Mouse (Mus musculus) heart, embryonic 10.5 days (tissue): ENCODE measurements around the gene Slc12a7. TPM values are rescaled to one million over a fixed set of nuclear protein-coding genes. Genes with fewer than 3 reads are reported as not detected.

Experiments
- DNase-seq: peaks from one replicate; pipeline ENCODE4 v3.0.0-alpha.2; 2017; ENCODE audit warnings: low spot score
- H3K27ac ChIP-seq: fragments of 300-500 bp; sonication (generic); 2 replicates; pipeline ENCODE4 v1.5.1; 2016; ENCODE audit warnings: mild to moderate bottlenecking
- H3K27me3 ChIP-seq: fragments of 300-500 bp; sonication (generic); 2 replicates; pipeline ENCODE4 v1.6.1; 2016; ENCODE audit warnings: mild to moderate bottlenecking; ENCODE audit not compliant: poor library complexity, insufficient read depth, severe bottlenecking
- H3K36me3 ChIP-seq: fragments of 300-500 bp; sonication (generic); 2 replicates; pipeline ENCODE4 v1.6.1; 2016; ENCODE audit warnings: mild to moderate bottlenecking, moderate library complexity
- H3K4me1 ChIP-seq: fragments of 300-500 bp; sonication (generic); 2 replicates; pipeline ENCODE4 v1.6.1; 2016; ENCODE audit warnings: mild to moderate bottlenecking
- H3K4me3 ChIP-seq: fragments of 300-500 bp; sonication (generic); 2 replicates; pipeline ENCODE4 v1.5.1; 2016; ENCODE audit warnings: mild to moderate bottlenecking, moderate library complexity
- H3K9me3 ChIP-seq: fragments of 300-500 bp; sonication (generic); 2 replicates; pipeline ENCODE4 v1.6.1; 2016; ENCODE audit warnings: mild to moderate bottlenecking, moderate library complexity
- WGBS: fragments of 180-500 bp; shearing (Covaris S2); methylation state at CpG from one replicate; pipeline ENCODE4 v1.1.7; 2016; 5-methylcytosine and 5-hydroxymethylcytosine counted together
- polyA plus RNA-seq: library from polyadenylated mRNA; unstranded; fragments of >200 nt; fragmentation: Nextera tagmentation; extraction: Ambion mirVana; gene quantifications from 2 replicates; pipeline ENCODE4 v1.2.1, GENCODE M21; 2016

The Slc12a7 gene
- polyA plus RNA-seq: 36.3 and 46.7 TPM in 2 replicates

GRCm38 (mm10) chr13:73732742-73733700 is at the start of gene Slc12a7:
Slc12a7 (plus strand) TSS chr13:73733094.
- Histone ChIP-seq H3K4me3 (peak within 1 kb of the TSS; percentile 63), H3K27me3 (peaks cover 46% of the 10 kb centered on the region), H3K27ac (peak within 1 kb of the TSS; percentile 71), H3K9me3 (no peaks in the 10 kb centered on the region), H3K4me1 (peaks cover 19% of the 10 kb centered on the region), H3K36me3 (no peaks in the 10 kb centered on the region)
- WGBS: 4% methylated on average over 48 of the region's 48 CpGs
- DNase-seq: peak; percentile 77

- DNase-seq: no peak
- Histone ChIP-seq H3K4me3 (no peak overlapping the region), H3K27ac (no peak overlapping the region), H3K27me3 (no peaks in the 10 kb centered on the region; the same call in none of the 2 replicates), H3K4me1 (no peaks in the 10 kb centered on the region; the same call in 1 of the 2 replicates), H3K36me3 (no peaks in the 10 kb centered on the region), H3K9me3 (no peaks in the 10 kb centered on the region)
- 75% methylated on average over 11 of the region's 11 CpGs for WGBS
Observed at GRCm38 (mm10) chr13:73683682-73684081, 49.2 kb upstream of the Slc12a7 start.

- DNase-seq: no peak
- no peaks in the 10 kb centered on the region; the same call in none of the 2 replicates for H3K27me3 ChIP-seq
- no peaks in the 10 kb centered on the region; the same call in 1 of the 2 replicates for H3K4me1 ChIP-seq
- no peaks in the 10 kb centered on the region for H3K9me3 ChIP-seq
- H3K36me3 ChIP-seq: no peaks in the 10 kb centered on the region
- no peak overlapping the region for H3K4me3 ChIP-seq
- 74% methylated on average over 1 of the region's 1 CpGs for WGBS
- H3K27ac ChIP-seq: no peak overlapping the region
Observed at GRCm38 (mm10) chr13:73684412-73684811, 48.5 kb upstream of the Slc12a7 start.

GRCm38 (mm10) chr13:73685502-73685901 is 47.4 kb upstream of the Slc12a7 start:
- no peaks in the 10 kb centered on the region for H3K36me3 ChIP-seq
- 82% methylated on average over 6 of the region's 6 CpGs for WGBS
- no peak for DNase-seq
- no peaks in the 10 kb centered on the region for H3K4me1 ChIP-seq
- no peaks in the 10 kb centered on the region; the same call in none of the 2 replicates for H3K27me3 ChIP-seq
- no peak overlapping the region for H3K27ac ChIP-seq
- H3K9me3 ChIP-seq: no peaks in the 10 kb centered on the region
- no peak overlapping the region for H3K4me3 ChIP-seq

- no peaks in the 10 kb centered on the region for H3K9me3 ChIP-seq
- 0 out of 2 replicates have a peak, but pooled peaks cover 4% of the 10 kb centered on the region for H3K4me1 ChIP-seq
- no peaks in the 10 kb centered on the region; the same call in none of the 2 replicates for H3K27me3 ChIP-seq
- no peak overlapping the region for H3K27ac ChIP-seq
- WGBS: 63% methylated on average over 3 of the region's 3 CpGs
- no peak for DNase-seq
- no peak overlapping the region for H3K4me3 ChIP-seq
- no peaks in the 10 kb centered on the region for H3K36me3 ChIP-seq
Observed at GRCm38 (mm10) chr13:73687601-73688000, 45.3 kb upstream of the Slc12a7 start.

GRCm38 (mm10) chr13:73688934-73689333 is 44.0 kb upstream of the Slc12a7 start:
- H3K36me3 ChIP-seq: no peaks in the 10 kb centered on the region
- no peak overlapping the region for H3K4me3 ChIP-seq
- no peak overlapping the region for H3K27ac ChIP-seq
- 72% methylated on average over 4 of the region's 4 CpGs for WGBS
- H3K9me3 ChIP-seq: no peaks in the 10 kb centered on the region
- 0 out of 2 replicates have a peak, but pooled peaks cover 4% of the 10 kb centered on the region for H3K4me1 ChIP-seq
- DNase-seq: no peak
- no peaks in the 10 kb centered on the region; the same call in none of the 2 replicates for H3K27me3 ChIP-seq

- Histone ChIP-seq H3K36me3 (no peaks in the 10 kb centered on the region), H3K9me3 (no peaks in the 10 kb centered on the region), H3K4me1 (0 out of 2 replicates have a peak, but pooled peaks cover 4% of the 10 kb centered on the region), H3K4me3 (no peak overlapping the region), H3K27ac (no peak overlapping the region), H3K27me3 (peaks cover 8% of the 10 kb centered on the region; the same call in 1 of the 2 replicates)
- peak; percentile 85 for DNase-seq
- WGBS: 31% methylated on average over 10 of the region's 10 CpGs
Observed at GRCm38 (mm10) chr13:73692249-73692868, 40.5 kb upstream of the Slc12a7 start.

- Histone ChIP-seq H3K27ac (no peak overlapping the region), H3K27me3 (peaks cover 9% of the 10 kb centered on the region; the same call in 1 of the 2 replicates), H3K4me1 (0 out of 2 replicates have a peak, but pooled peaks cover 4% of the 10 kb centered on the region), H3K36me3 (no peaks in the 10 kb centered on the region), H3K4me3 (no peak overlapping the region), H3K9me3 (no peaks in the 10 kb centered on the region)
- DNase-seq: no peak
- WGBS: 77% methylated on average over 2 of the region's 2 CpGs
Observed at GRCm38 (mm10) chr13:73693333-73693732, 39.6 kb upstream of the Slc12a7 start.

- 62% methylated on average over 1 of the region's 1 CpGs for WGBS
Observed at GRCm38 (mm10) chr13:73694972-73695371, 37.9 kb upstream of the Slc12a7 start.

GRCm38 (mm10) chr13:73696529-73696928 is 36.4 kb upstream of the Slc12a7 start:
- Histone ChIP-seq H3K27me3 (peaks cover 21% of the 10 kb centered on the region; the same call in 1 of the 2 replicates), H3K36me3 (no peaks in the 10 kb centered on the region), H3K27ac (no peak overlapping the region), H3K4me3 (no peak overlapping the region), H3K9me3 (no peaks in the 10 kb centered on the region), H3K4me1 (0 out of 2 replicates have a peak, but pooled peaks cover 4% of the 10 kb centered on the region)
- 65% methylated on average over 3 of the region's 3 CpGs for WGBS
- no peak for DNase-seq

More at GRCm38 (mm10) chr13:73694972-73695371, 37.9 kb upstream of the Slc12a7 start:
- no peak overlapping the region for H3K4me3 ChIP-seq
- DNase-seq: no peak
- no peaks in the 10 kb centered on the region for H3K36me3 ChIP-seq
- no peaks in the 10 kb centered on the region for H3K9me3 ChIP-seq
- no peak overlapping the region for H3K27ac ChIP-seq
- peaks cover 18% of the 10 kb centered on the region; the same call in 1 of the 2 replicates for H3K27me3 ChIP-seq
- H3K4me1 ChIP-seq: 0 out of 2 replicates have a peak, but pooled peaks cover 4% of the 10 kb centered on the region

- 87% methylated on average over 6 of the region's 6 CpGs for WGBS
- Histone ChIP-seq H3K27ac (no peak overlapping the region), H3K36me3 (no peaks in the 10 kb centered on the region), H3K4me3 (no peak overlapping the region), H3K4me1 (peaks cover 5% of the 10 kb centered on the region; the same call in 1 of the 2 replicates), H3K9me3 (no peaks in the 10 kb centered on the region), H3K27me3 (peaks cover 21% of the 10 kb centered on the region; the same call in 1 of the 2 replicates)
- DNase-seq: no peak
Observed at GRCm38 (mm10) chr13:73699714-73700113, 33.2 kb upstream of the Slc12a7 start.

- Histone ChIP-seq H3K9me3 (no peaks in the 10 kb centered on the region), H3K4me3 (no peak overlapping the region), H3K4me1 (peaks cover 5% of the 10 kb centered on the region; the same call in 1 of the 2 replicates), H3K27ac (no peak overlapping the region), H3K36me3 (no peaks in the 10 kb centered on the region), H3K27me3 (peaks cover 21% of the 10 kb centered on the region; the same call in 1 of the 2 replicates)
- 82% methylated on average over 12 of the region's 12 CpGs for WGBS
- no peak for DNase-seq
Observed at GRCm38 (mm10) chr13:73700554-73700953, 32.3 kb upstream of the Slc12a7 start.
